Mouse (Mus musculus): ENCODE results near the gene Syne1. TPM values are rescaled to one million over a fixed set of nuclear protein-coding genes. Genes with fewer than 3 reads are reported as not detected.

Gene Syne1
- total and polyA plus RNA-seq, 3 experiments: 5.3 to 6.8 TPM; not detected in 1

DNA sequence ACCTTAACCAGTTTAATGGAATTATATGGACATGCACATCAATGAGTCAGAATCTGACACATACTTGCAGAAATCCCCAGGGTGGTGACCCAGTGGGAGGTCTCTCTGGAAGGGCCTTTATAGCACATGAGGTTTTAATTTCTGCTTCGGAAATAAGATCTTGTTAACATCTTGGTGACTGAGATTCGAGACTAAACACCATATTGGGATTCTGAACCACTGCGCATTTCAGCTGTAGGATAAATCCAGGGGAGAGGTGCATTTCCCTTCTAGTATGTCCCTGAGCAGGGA lies 480.4 kb downstream of the Syne1 start:
- no peak overlapping the region for H3K9ac ChIP-seq (ENCODE audit: control insufficient read depth, low read depth, low read length, poor library complexity, severe bottlenecking)
- H3K9me3 ChIP-seq (replicated peaks; ENCODE audit: insufficient read depth, low read length): no peaks in the 10 kb centered on the region
- H3K79me2 ChIP-seq (ENCODE audit: control insufficient read depth, insufficient read depth, low read length, poor library complexity): no peaks in the 10 kb centered on the region
- no peak overlapping the region for H3K4me3 ChIP-seq (ENCODE audit: control insufficient read depth in 1 of 2, insufficient read depth in 1 of 2, low read depth in 2 of 2, low read length in 2 of 2)
- TF ChIP-seq POLR2AphosphoS2 (IDR thresholded peaks at IDR 0.05; ENCODE audit: low read length) (no peak), JUND (IDR thresholded peaks at IDR 0.05; ENCODE audit: low read depth, low read length) (no peak), KAT2A (conservative IDR thresholded peaks at IDR 0.05; ENCODE audit: low read depth, low read length) (no peak), TBP (IDR thresholded peaks at IDR 0.05; ENCODE audit: low read depth, low read length) (no peak), USF1 (IDR thresholded peaks at IDR 0.05; ENCODE audit: low read depth, low read length) (no peak), RAD21 (IDR thresholded peaks at IDR 0.05; ENCODE audit: low read depth, low read length) (no peak), GABPA (IDR thresholded peaks at IDR 0.05; ENCODE audit: low read depth, low read length) (no peak), POLR2AphosphoS5 (IDR thresholded peaks at IDR 0.05; ENCODE audit: borderline replicate concordance, low read depth, low read length) (no peak), ELF1 (IDR thresholded peaks at IDR 0.05; ENCODE audit: low read depth, low read length) (no peak), ZNF384 (IDR thresholded peaks at IDR 0.05; ENCODE audit: low read depth, low read length) (no peak), HCFC1 (IDR thresholded peaks at IDR 0.05; ENCODE audit: low read depth, low read length) (no peak), MYC (IDR thresholded peaks at IDR 0.05; ENCODE audit: low read depth, low read length) (no peak), BHLHE40 (IDR thresholded peaks at IDR 0.05; ENCODE audit: borderline replicate concordance, low read depth, low read length) (no peak)
- no peak overlapping the region for H3K27ac ChIP-seq (ENCODE audit: control insufficient read depth, low read depth, low read length)
- no peak for DNase-seq (ENCODE audit: low read depth, low spot score)
- no peaks in the 10 kb centered on the region for H3K27me3 ChIP-seq (ENCODE audit: control insufficient read depth in 1 of 2, insufficient read depth in 2 of 2, low read length in 2 of 2)
- no peaks in the 10 kb centered on the region for H3K36me3 ChIP-seq (ENCODE audit: control insufficient read depth in 1 of 2, insufficient read depth in 2 of 2, low read length in 2 of 2)
- H3K4me1 ChIP-seq (ENCODE audit: control insufficient read depth in 1 of 2, insufficient read depth in 2 of 2, low read length in 2 of 2): no peaks in the 10 kb centered on the region

DNA sequence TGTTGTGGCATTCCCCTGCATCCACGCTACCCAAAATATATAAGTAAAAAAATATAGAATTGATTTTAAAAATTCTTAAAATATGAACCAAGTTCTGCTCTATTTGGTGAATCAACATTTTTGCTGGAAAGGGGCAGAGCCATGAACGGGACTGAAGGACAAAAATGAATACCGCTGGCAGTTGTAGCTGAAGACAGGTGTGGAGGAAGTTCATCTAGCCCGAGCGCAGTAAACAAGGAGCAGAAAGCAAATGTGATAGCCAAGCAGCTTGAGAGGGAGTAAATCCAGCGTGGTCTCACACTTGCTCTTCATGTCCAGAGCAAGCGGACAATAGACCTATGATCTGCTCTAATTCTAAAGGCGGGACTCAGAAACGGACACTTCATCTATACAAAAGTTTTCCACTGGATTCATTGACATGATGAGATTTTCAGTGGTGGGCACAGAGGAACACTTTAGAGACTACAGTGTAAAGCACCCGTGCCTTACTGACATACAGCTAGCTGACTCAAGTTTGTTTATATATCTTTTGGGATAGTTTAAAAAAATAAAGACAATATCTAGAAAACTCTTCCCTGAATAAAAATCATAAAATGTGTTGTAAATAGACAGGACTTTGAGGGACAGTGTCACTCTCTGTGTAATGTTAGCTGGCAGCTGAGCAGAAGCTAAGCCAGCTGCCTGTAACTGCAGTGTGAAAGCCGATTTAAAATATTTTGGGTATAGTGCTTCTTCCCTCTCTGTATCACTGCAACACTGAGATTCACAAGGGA lies 480.9 kb downstream of the Syne1 start:
- no peak overlapping the region for H3K4me3 ChIP-seq (ENCODE audit: control insufficient read depth in 1 of 2, insufficient read depth in 1 of 2, low read depth in 2 of 2, low read length in 2 of 2)
- no peaks in the 10 kb centered on the region for H3K36me3 ChIP-seq (ENCODE audit: control insufficient read depth in 1 of 2, insufficient read depth in 2 of 2, low read length in 2 of 2)
- H3K79me2 ChIP-seq (ENCODE audit: control insufficient read depth, insufficient read depth, low read length, poor library complexity): no peaks in the 10 kb centered on the region
- no peaks in the 10 kb centered on the region for H3K4me1 ChIP-seq (ENCODE audit: control insufficient read depth in 1 of 2, insufficient read depth in 2 of 2, low read length in 2 of 2)
- DNase-seq (ENCODE audit: low read depth, low spot score): no peak
- no peaks in the 10 kb centered on the region for H3K27me3 ChIP-seq (ENCODE audit: control insufficient read depth in 1 of 2, insufficient read depth in 2 of 2, low read length in 2 of 2)
- no peaks in the 10 kb centered on the region for H3K9me3 ChIP-seq (replicated peaks; ENCODE audit: insufficient read depth, low read length)
- TF ChIP-seq GATA1 (IDR thresholded peaks at IDR 0.05; ENCODE audit: low read depth, low read length): no peak
- no peak for TF ChIP-seq MAX (IDR thresholded peaks at IDR 0.05; ENCODE audit: low read length)
- TF ChIP-seq MAFK (IDR thresholded peaks at IDR 0.05; ENCODE audit: borderline replicate concordance, low read depth, low read length): no peak
- TF ChIP-seq EP300 (IDR thresholded peaks at IDR 0.05; ENCODE audit: low read depth in 1 of 2, low read length in 2 of 2): no peak
- TF ChIP-seq POLR2A (IDR thresholded peaks at IDR 0.05; ENCODE audit: control insufficient read depth in 1 of 2, insufficient read depth in 1 of 2, low read depth in 1 of 2, low read length in 2 of 2, poor library complexity in 1 of 2): no peak
- TF ChIP-seq MXI1 (IDR thresholded peaks at IDR 0.05; ENCODE audit: low read depth, low read length): no peak
- TF ChIP-seq POLR2AphosphoS5 (IDR thresholded peaks at IDR 0.05; ENCODE audit: borderline replicate concordance, low read depth, low read length): no peak
- TF ChIP-seq TAL1 (IDR thresholded peaks at IDR 0.05; ENCODE audit: low read length): no peak
- TF ChIP-seq BHLHE40 (IDR thresholded peaks at IDR 0.05; ENCODE audit: borderline replicate concordance, low read depth, low read length): no peak
- TF ChIP-seq USF2 (IDR thresholded peaks at IDR 0.05; ENCODE audit: borderline replicate concordance in 1 of 2, insufficient read depth in 1 of 2, low read depth in 1 of 2, low read length in 2 of 2): no peak
- TF ChIP-seq GABPA (IDR thresholded peaks at IDR 0.05; ENCODE audit: low read depth, low read length): no peak
- TF ChIP-seq TBP (IDR thresholded peaks at IDR 0.05; ENCODE audit: low read depth, low read length): no peak
- TF ChIP-seq MYB (IDR thresholded peaks at IDR 0.05; ENCODE audit: low read depth, low read length): no peak
- TF ChIP-seq POLR2AphosphoS2 (IDR thresholded peaks at IDR 0.05; ENCODE audit: low read length): no peak
- TF ChIP-seq USF1 (IDR thresholded peaks at IDR 0.05; ENCODE audit: low read depth, low read length): no peak
- no peak for TF ChIP-seq CTCF (IDR thresholded peaks at IDR 0.05 in 2 of 3, conservative IDR thresholded peaks at IDR 0.05 in 1 of 3; ENCODE audit: control insufficient read depth in 1 of 3, insufficient read depth in 1 of 3, low read depth in 2 of 3, low read length in 3 of 3, poor library complexity in 1 of 3, severe bottlenecking in 1 of 3)
- TF ChIP-seq ZKSCAN1 (IDR thresholded peaks at IDR 0.05; ENCODE audit: low read depth, low read length): no peak
- no peak for TF ChIP-seq NRF1 (IDR thresholded peaks at IDR 0.05; ENCODE audit: insufficient read depth, low read depth, low read length, poor library complexity, severe bottlenecking)
- no peak overlapping the region for H3K27ac ChIP-seq (ENCODE audit: control insufficient read depth, low read depth, low read length)
- no peak overlapping the region for H3K9ac ChIP-seq (ENCODE audit: control insufficient read depth, low read depth, low read length, poor library complexity, severe bottlenecking)

Measured in MEL (cell line).